Mouse (Mus musculus) CH12.LX (cell line): ENCODE measurements around the gene C330021F23Rik. TPM values are rescaled to one million over a fixed set of nuclear protein-coding genes. Genes with fewer than 3 reads are reported as not detected.

Source experiments
- DNase-seq: peaks from one replicate; pipeline ENCODE4 v3.0.0-alpha.2; 2013; ENCODE audit errors: extremely low read depth
- H3K27ac ChIP-seq: 2 replicates; pipeline ENCODE4 v1.5.1; 2012; ENCODE audit warnings: low read depth, mild to moderate bottlenecking, control low read depth, moderate library complexity; ENCODE audit not compliant: insufficient read depth
- H3K27me3 ChIP-seq: replicated peaks from 2 replicates; pipeline ENCODE3; 2012; ENCODE audit warnings: inconsistent platforms
- H3K36me3 ChIP-seq, 2 experiments: replicated peaks in 1 of 2; 2 replicates each; pipeline versions ENCODE3 to v1.6.1; 2012; ENCODE audit warnings: inconsistent platforms in 1 of 2, low read length in 1 of 2, mild to moderate bottlenecking in 1 of 2, mixed read lengths in 1 of 2, moderate library complexity in 1 of 2; ENCODE audit not compliant: control insufficient read depth in 1 of 2, insufficient read depth in 1 of 2
- H3K4me1 ChIP-seq, 2 experiments: 2 replicates each; pipeline ENCODE4 v1.6.1; 2012; ENCODE audit warnings: inconsistent platforms in 1 of 2, moderate library complexity in 1 of 2; ENCODE audit not compliant: insufficient read depth in 2 of 2, control insufficient read depth in 1 of 2
- H3K4me2 ChIP-seq: 2 replicates; pipeline ENCODE4 v1.6.1; 2012; ENCODE audit warnings: low read depth, mild to moderate bottlenecking, control low read depth; ENCODE audit not compliant: poor library complexity, insufficient read depth, severe bottlenecking
- H3K4me3 ChIP-seq, 3 experiments: fragments of 150-350 bp in 1 of 3; sonication (generic) in 1 of 3; replicated peaks in 1 of 3; 2 replicates each; pipeline versions ENCODE3 to v1.5.1; 2011 to 2012; ENCODE audit warnings: low read depth in 2 of 3, low read length in 2 of 3, mild to moderate bottlenecking in 2 of 3, moderate library complexity in 2 of 3, control low read depth in 1 of 3, improper control_type of control experiment in 1 of 3, inconsistent platforms in 1 of 3, mixed read lengths in 1 of 3; ENCODE audit not compliant: poor library complexity in 1 of 3
- H3K79me2 ChIP-seq: replicated peaks from 2 replicates; pipeline ENCODE4 v1.6.1; 2012; ENCODE audit warnings: mild to moderate bottlenecking, moderate library complexity; ENCODE audit not compliant: control insufficient read depth, poor library complexity, insufficient read depth, severe bottlenecking; ENCODE audit errors: extremely low read depth
- H3K9ac ChIP-seq: 2 replicates; pipeline ENCODE4 v1.6.1; 2012; ENCODE audit warnings: low read depth, mild to moderate bottlenecking, control low read depth, moderate library complexity; ENCODE audit not compliant: insufficient read depth
- H3K9me3 ChIP-seq: replicated peaks from 2 replicates; pipeline ENCODE3; 2012; ENCODE audit warnings: low read length, inconsistent platforms, mixed read lengths
- BHLHE40 ChIP-seq: IDR thresholded peaks from 2 replicates; pipeline ENCODE4 v1.6.1; 2011; ENCODE audit warnings: mild to moderate bottlenecking, low read depth, low read length, improper control_type of control experiment
- CTCF ChIP-seq, 2 experiments: IDR thresholded peaks in 1 of 2; conservative IDR thresholded peaks in 1 of 2; 2 replicates each; pipeline ENCODE4 v1.5.1; 2011 to 2012; ENCODE audit warnings: low read depth in 2 of 2, low read length in 2 of 2, improper control_type of control experiment in 1 of 2, inconsistent platforms in 1 of 2, mild to moderate bottlenecking in 1 of 2, moderate library complexity in 1 of 2
- E2F4 ChIP-seq: IDR thresholded peaks from 2 replicates; pipeline ENCODE4 v1.6.1; 2011; ENCODE audit warnings: low read depth, low read length, improper control_type of control experiment; ENCODE audit not compliant: insufficient replicate concordance
- EP300 ChIP-seq: IDR thresholded peaks from 2 replicates; pipeline ENCODE4 v1.6.1; 2011; ENCODE audit warnings: low read length, improper control_type of control experiment
- GABPA ChIP-seq: IDR thresholded peaks from 2 replicates; pipeline ENCODE4 v1.6.1; 2012; ENCODE audit warnings: low read depth, low read length, improper control_type of control experiment, inconsistent platforms; ENCODE audit not compliant: insufficient replicate concordance
- HCFC1 ChIP-seq: IDR thresholded peaks from 2 replicates; pipeline ENCODE4 v1.6.1; 2012; ENCODE audit warnings: low read depth, mild to moderate bottlenecking, inconsistent platforms, low read length, improper control_type of control experiment
- IRF4 ChIP-seq: IDR thresholded peaks from 2 replicates; pipeline ENCODE4 v1.6.1; 2014; ENCODE audit warnings: low read depth, mild to moderate bottlenecking, inconsistent platforms, low read length, improper control_type of control experiment
- JUN ChIP-seq: IDR thresholded peaks from 2 replicates; pipeline ENCODE4 v1.6.1; 2011; ENCODE audit warnings: low read depth, mild to moderate bottlenecking, low read length, improper control_type of control experiment, moderate library complexity; ENCODE audit not compliant: insufficient read depth
- JUND ChIP-seq: conservative IDR thresholded peaks from 2 replicates; pipeline ENCODE4 v1.6.1; 2011; ENCODE audit warnings: low read depth, low read length, improper control_type of control experiment
- MAFK ChIP-seq: IDR thresholded peaks from 2 replicates; pipeline ENCODE4 v1.6.1; 2011; ENCODE audit warnings: low read length, improper control_type of control experiment; ENCODE audit not compliant: insufficient replicate concordance
- MYC ChIP-seq: IDR thresholded peaks from 2 replicates; pipeline ENCODE4 v1.6.1; 2011; ENCODE audit warnings: low read depth, mild to moderate bottlenecking, improper control_type of control experiment, low read length
- POLR2AphosphoS2 ChIP-seq: IDR thresholded peaks from 2 replicates; pipeline ENCODE4 v1.6.1; 2011; ENCODE audit warnings: low read depth, low read length, improper control_type of control experiment
- RAD21 ChIP-seq: IDR thresholded peaks from 2 replicates; pipeline ENCODE4 v1.6.1; 2011; ENCODE audit warnings: low read depth, mild to moderate bottlenecking, low read length, improper control_type of control experiment, moderate library complexity
- SIN3A ChIP-seq: IDR thresholded peaks from 2 replicates; pipeline ENCODE4 v1.6.1; 2012; ENCODE audit warnings: low read length, improper control_type of control experiment, inconsistent platforms
- SMC3 ChIP-seq: IDR thresholded peaks from 2 replicates; pipeline ENCODE4 v1.6.1; 2011; ENCODE audit warnings: low read depth, low read length, improper control_type of control experiment
- TBP ChIP-seq: conservative IDR thresholded peaks from 2 replicates; pipeline ENCODE4 v1.6.1; 2011; ENCODE audit warnings: low read depth, low read length, improper control_type of control experiment
- TCF12 ChIP-seq: IDR thresholded peaks from 2 replicates; pipeline ENCODE4 v1.6.1; 2014; ENCODE audit warnings: low read depth, mild to moderate bottlenecking, inconsistent platforms, low read length, improper control_type of control experiment
- ZC3H11A ChIP-seq: IDR thresholded peaks from 2 replicates; pipeline ENCODE4 v1.6.1; 2012; ENCODE audit warnings: low read depth, mild to moderate bottlenecking, inconsistent platforms, low read length, improper control_type of control experiment
- dilution Hi-C: fragments of 300-500 bp; cut with MboI; formaldehyde crosslinking; loops from 2 replicates; pipeline ENCODE4 v1.14.3; 2020; ENCODE audit warnings: low sequenced_read_pairs; ENCODE audit not compliant: extremely low pct_unique_long_range_greater_than_20kb, extremely low pct_ligation_motif_present
- in situ Hi-C: fragments of 300-500 bp; cut with MboI; formaldehyde crosslinking; loops from 3 replicates; pipeline ENCODE4 v1.14.3; 2019; ENCODE audit warnings: low sequenced_read_pairs, low pct_ligation_motif_present, low pct_unique_long_range_greater_than_20kb, mixed read lengths
- polyA plus RNA-seq: library from polyadenylated mRNA; unstranded; fragments of >175 nt; gene quantifications from 2 replicates; pipeline ENCODE4 v1.2.1, GENCODE M21; 2012; ENCODE audit warnings: low read depth; ENCODE audit not compliant: insufficient read length
- total RNA-seq, 2 experiments: library from RNA; depleted of rRNA; stranded (reverse); fragments of 300-350 nt in 1 of 2; fragments of >200 nt in 1 of 2; gene quantifications; 2 replicates each; pipeline ENCODE4 v1.2.3; 2012 to 2014

C330021F23Rik gene
- total and polyA plus RNA-seq, 3 experiments, result 1.0 to 1.1 TPM; not detected in 1

GRCm38 (mm10) chr8:3609046-3609815 lies 41.4 kb downstream of the C330021F23Rik start:
- peaks cover 61 to 90% of the 10 kb centered on the region in 2 experiments for H3K36me3 ChIP-seq
- no peaks in the 10 kb centered on the region for H3K79me2 ChIP-seq
- no peak for DNase-seq
- no peak overlapping the region for H3K9ac ChIP-seq
- no peak overlapping the region for H3K4me3 ChIP-seq
- in situ Hi-C loops (no loop called here), dilution Hi-C loops (no loop called here)
- H3K4me2 ChIP-seq, result no peak overlapping the region
- no peaks in the 10 kb centered on the region for H3K9me3 ChIP-seq
- H3K27me3 ChIP-seq, result no peaks in the 10 kb centered on the region
- 0 out of 4 replicates have a peak, but pooled peaks cover 0 to 2% of the 10 kb centered on the region in 2 experiments for H3K4me1 ChIP-seq
- TF ChIP-seq GABPA, result no peak
- TF ChIP-seq SMC3, result no peak
- no peak for TF ChIP-seq RAD21
- TF ChIP-seq EP300, result no peak
- no peak for TF ChIP-seq TCF12
- no peak for TF ChIP-seq HCFC1
- TF ChIP-seq TBP, result no peak
- TF ChIP-seq MAFK, result no peak
- no peak for TF ChIP-seq SIN3A
- TF ChIP-seq E2F4, result no peak
- TF ChIP-seq BHLHE40, result no peak
- no peak for TF ChIP-seq JUN
- TF ChIP-seq MYC, result no peak
- no peak for TF ChIP-seq JUND
- TF ChIP-seq ZC3H11A, result no peak
- TF ChIP-seq IRF4, result no peak
- TF ChIP-seq POLR2AphosphoS2, result no peak
- TF ChIP-seq CTCF (conservative IDR thresholded peaks at IDR 0.05 in 1 of 2, IDR thresholded peaks at IDR 0.05 in 1 of 2; ENCODE audit: low read depth in 2 of 2, low read length in 2 of 2), result no peak
- no peak overlapping the region for H3K27ac ChIP-seq

GRCm38 (mm10) chr8:3609816-3610150 lies 42.0 kb downstream of the C330021F23Rik start:
- no peaks in the 10 kb centered on the region for H3K4me1 ChIP-seq
- H3K27me3 ChIP-seq, result no peaks in the 10 kb centered on the region
- in situ Hi-C loops (no loop called here), dilution Hi-C loops (no loop called here)
- peaks cover 66 to 95% of the 10 kb centered on the region in 2 experiments for H3K36me3 ChIP-seq
- H3K27ac ChIP-seq, result no peak overlapping the region
- no peak overlapping the region for H3K4me2 ChIP-seq
- no peaks in the 10 kb centered on the region for H3K79me2 ChIP-seq
- no peak for DNase-seq
- H3K9ac ChIP-seq, result no peak overlapping the region
- no peak overlapping the region for H3K4me3 ChIP-seq
- no peak for TF ChIP-seq SIN3A
- no peak for TF ChIP-seq GABPA
- H3K9me3 ChIP-seq, result no peaks in the 10 kb centered on the region
